ENCODE assay signal across 16 mouse cellular contexts in genomic region chr4:12538043-12538442, GRCm38 (mm10).
A peak's percentile ranks its signal among the peaks of the same experiment; 100 is the strongest.
DNase-seq lines count a peak whose midpoint lies in the region; ATAC-seq lines count a peak whose summit lies in the region.
"Had no signal": no experiment of that assay in that cellular context is flagged by ENCODE, and none has a peak within 500 bp of the region (broad histone marks: within the 10 kb centered on the region; RNA-seq: fewer than 3 reads in every experiment).

No protein-coding gene starts in this region.

- no peak overlapping the region for H3K4me2 ChIP-seq in forebrain, embryonic 15.5 days (replicated peaks)
- H3K4me2 ChIP-seq in forebrain, embryonic 12.5 days = no peak overlapping the region
- no peak overlapping the region for H3K4me2 ChIP-seq in midbrain, embryonic 11.5 days
- H3K4me2 ChIP-seq in midbrain, embryonic 14.5 days (ENCODE audit: low read length) = no peak overlapping the region
- H3K4me2 ChIP-seq: liver, embryonic 15.5 days had no signal

- no peaks in the 10 kb centered on the region for H3K9me3 ChIP-seq in forebrain, embryonic 15.5 days
- no peaks in the 10 kb centered on the region for H3K9me3 ChIP-seq in forebrain, embryonic 12.5 days
- H3K9me3 ChIP-seq in midbrain, embryonic 10.5 days (replicated peaks) = no peaks in the 10 kb centered on the region
- no peaks in the 10 kb centered on the region for H3K9me3 ChIP-seq in midbrain, embryonic 11.5 days (ENCODE audit: control insufficient read depth, low read length)
- no peaks in the 10 kb centered on the region for H3K9me3 ChIP-seq in midbrain, embryonic 14.5 days (ENCODE audit: control insufficient read depth, low read length)
- H3K9me3 ChIP-seq: embryonic facial prominence, embryonic 12.5 days; heart, embryonic 13.5 days; limb, embryonic 10.5 days; liver, embryonic 15.5 days; lung, embryonic 15.5 days had no signal

- H3K36me3 ChIP-seq in forebrain, embryonic 15.5 days = no peaks in the 10 kb centered on the region
- H3K36me3 ChIP-seq in forebrain, embryonic 12.5 days (replicated peaks) = no peaks in the 10 kb centered on the region
- H3K36me3 ChIP-seq in midbrain, embryonic 10.5 days = no peaks in the 10 kb centered on the region
- no peaks in the 10 kb centered on the region for H3K36me3 ChIP-seq in midbrain, embryonic 11.5 days (ENCODE audit: control insufficient read depth, insufficient read depth, low read length)
- H3K36me3 ChIP-seq in midbrain, embryonic 14.5 days (ENCODE audit: control insufficient read depth, insufficient read depth, low read length) = no peaks in the 10 kb centered on the region
- H3K36me3 ChIP-seq: embryonic facial prominence, embryonic 12.5 days; heart, embryonic 13.5 days; limb, embryonic 10.5 days; liver, embryonic 15.5 days; lung, embryonic 15.5 days had no signal

- no peak; the same call in 1 of the 2 replicates for ATAC-seq in forebrain, embryonic 15.5 days (replicated peaks)
- ATAC-seq in forebrain, embryonic 12.5 days (ENCODE audit: low FRiP score) = no peak
- ATAC-seq in midbrain, embryonic 11.5 days (ENCODE audit: low FRiP score) = no peak
- no peak for ATAC-seq in midbrain, embryonic 14.5 days (ENCODE audit: low FRiP score, low TSS enrichment)
- ATAC-seq: CD4-positive, CD25-positive, alpha-beta regulatory T cell, adult 4 months; inflammation-experienced regulatory T-cells, adult 6 months had no signal

- H3K4me1 ChIP-seq in forebrain, embryonic 15.5 days = peaks cover 41% of the 10 kb centered on the region
- H3K4me1 ChIP-seq in forebrain, embryonic 12.5 days = peaks cover 37% of the 10 kb centered on the region
- peaks cover 56% of the 10 kb centered on the region for H3K4me1 ChIP-seq in midbrain, embryonic 10.5 days
- H3K4me1 ChIP-seq in midbrain, embryonic 11.5 days (ENCODE audit: control insufficient read depth, insufficient read depth, low read length) = peaks cover 25% of the 10 kb centered on the region
- peaks cover 39% of the 10 kb centered on the region for H3K4me1 ChIP-seq in midbrain, embryonic 14.5 days (ENCODE audit: control insufficient read depth, insufficient read depth, low read length)
- H3K4me1 ChIP-seq: liver, embryonic 15.5 days; lung, embryonic 15.5 days had no signal

- 59% methylated on average over 5 of the region's 5 CpGs for WGBS in forebrain, embryonic 15.5 days
- 74% methylated on average over 5 of the region's 5 CpGs for WGBS in forebrain, embryonic 12.5 days
- 75% methylated on average over 5 of the region's 5 CpGs for WGBS in midbrain, embryonic 10.5 days
- 77% methylated on average over 5 of the region's 5 CpGs for WGBS in midbrain, embryonic 11.5 days
- 47% methylated on average over 5 of the region's 5 CpGs for WGBS in midbrain, embryonic 14.5 days

- peak overlapping the region; percentile 85; the same call in 1 of the 2 replicates for H3K27ac ChIP-seq in forebrain, embryonic 15.5 days (replicated peaks)
- no peak overlapping the region for H3K27ac ChIP-seq in forebrain, embryonic 12.5 days
- peak overlapping the region; percentile 24; the same call in 1 of the 2 replicates for H3K27ac ChIP-seq in midbrain, embryonic 10.5 days (replicated peaks)
- no peak overlapping the region for H3K27ac ChIP-seq in midbrain, embryonic 11.5 days (ENCODE audit: low read depth, low read length)
- peak overlapping the region; percentile 65 for H3K27ac ChIP-seq in midbrain, embryonic 14.5 days (replicated peaks; ENCODE audit: low read depth, low read length)
- H3K27ac ChIP-seq: heart, embryonic 13.5 days; liver, embryonic 15.5 days; lung, embryonic 15.5 days; stomach, postnatal 0 days had no signal

- no peak for DNase-seq in midbrain, embryonic 10.5 days (ENCODE audit: low spot score)
- DNase-seq in midbrain, embryonic 11.5 days (ENCODE audit: low spot score, missing footprints) = no peak
- peak; percentile 37 for DNase-seq in midbrain, embryonic 14.5 days
- no peak for DNase-seq in urinary bladder, postnatal 4 days (ENCODE audit: low spot score in 2 of 2)
- no peak for DNase-seq in kidney, adult 18-20 months

- H3K9ac ChIP-seq in forebrain, embryonic 15.5 days (replicated peaks) = 0 out of 2 replicates have a peak overlapping the region, but pooled peaks have one; percentile 7
- H3K9ac ChIP-seq in forebrain, embryonic 12.5 days = no peak overlapping the region
- no peak overlapping the region for H3K9ac ChIP-seq in midbrain, embryonic 11.5 days (ENCODE audit: low read length)
- H3K9ac ChIP-seq in midbrain, embryonic 14.5 days (replicated peaks; ENCODE audit: low read length) = no peak overlapping the region
- H3K9ac ChIP-seq: embryonic facial prominence, embryonic 12.5 days; heart, embryonic 13.5 days; liver, embryonic 15.5 days; lung, embryonic 15.5 days had no signal

- H3K4me3 ChIP-seq in forebrain, embryonic 15.5 days = no peak overlapping the region
- H3K4me3 ChIP-seq in forebrain, embryonic 12.5 days (replicated peaks) = no peak overlapping the region
- H3K4me3 ChIP-seq in midbrain, embryonic 10.5 days = no peak overlapping the region
- no peak overlapping the region for H3K4me3 ChIP-seq in midbrain, embryonic 11.5 days (ENCODE audit: low read depth, low read length)
- H3K4me3 ChIP-seq in midbrain, embryonic 14.5 days (replicated peaks; ENCODE audit: low read depth, low read length) = no peak overlapping the region
- H3K4me3 ChIP-seq: embryonic facial prominence, embryonic 12.5 days; liver, embryonic 15.5 days; lung, embryonic 15.5 days; myocyte had no signal

- H3K27me3 ChIP-seq in forebrain, embryonic 15.5 days = no peaks in the 10 kb centered on the region
- H3K27me3 ChIP-seq in forebrain, embryonic 12.5 days = no peaks in the 10 kb centered on the region
- no peaks in the 10 kb centered on the region for H3K27me3 ChIP-seq in midbrain, embryonic 10.5 days (ENCODE audit: low read depth, poor library complexity, severe bottlenecking)
- no peaks in the 10 kb centered on the region for H3K27me3 ChIP-seq in midbrain, embryonic 11.5 days (ENCODE audit: control insufficient read depth, insufficient read depth, low read length)
- no peaks in the 10 kb centered on the region for H3K27me3 ChIP-seq in midbrain, embryonic 14.5 days (ENCODE audit: control insufficient read depth, insufficient read depth, low read length)
- H3K27me3 ChIP-seq: embryonic facial prominence, embryonic 12.5 days; heart, embryonic 13.5 days; liver, embryonic 15.5 days; lung, embryonic 15.5 days had no signal

Comparison
In these comparisons a context has a peak if more than half of its experiments do, and no peak if none do; other contexts are left out.
1. H3K27ac ChIP-seq: peak in forebrain, embryonic 15.5 days (single experiment), midbrain, embryonic 10.5 days (single experiment) and midbrain, embryonic 14.5 days (single experiment); none in forebrain, embryonic 12.5 days (single experiment) and midbrain, embryonic 11.5 days (single experiment).